Mouse (Mus musculus): Measurements from ENCODE around the gene Hlcs.

DNA sequence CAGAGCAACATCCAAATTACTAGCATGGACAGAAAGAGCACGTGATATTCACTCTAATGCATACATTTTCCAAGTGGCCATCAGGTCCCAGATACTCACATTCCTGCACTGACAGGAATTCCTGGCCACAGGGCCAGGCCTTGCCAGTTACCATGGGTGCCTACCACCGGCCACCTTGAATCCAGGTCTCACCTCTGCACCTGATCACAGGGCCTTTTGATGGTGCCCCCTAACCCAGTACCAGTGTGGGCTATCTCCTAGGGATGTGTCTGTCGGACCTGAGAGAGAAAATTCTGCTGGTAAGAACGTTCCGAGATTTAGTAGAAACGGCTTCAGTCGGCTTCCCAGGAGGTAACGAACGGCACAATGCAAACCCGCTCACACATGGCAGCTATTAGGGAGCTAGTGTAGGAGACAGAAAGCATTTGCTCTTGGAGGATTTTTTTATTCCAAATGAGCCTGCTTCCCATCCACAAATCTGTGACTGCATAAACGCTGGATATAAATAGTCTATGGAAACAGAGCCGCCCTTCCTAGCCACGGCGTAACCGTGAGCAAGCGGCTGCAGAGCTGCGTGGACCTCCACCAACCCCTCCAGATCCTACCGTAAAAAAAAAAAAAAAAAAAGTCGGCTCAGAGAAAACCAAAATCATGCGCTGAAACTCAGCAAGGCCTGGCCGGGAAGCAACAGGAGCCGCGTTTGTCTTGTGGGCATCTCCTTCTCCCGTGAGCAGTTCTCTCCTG lies 59.5 kb downstream of the Hlcs start:
- no peak for TF ChIP-seq CTCF (IDR thresholded peaks at IDR 0.05; ENCODE audit: low read depth)
- TF ChIP-seq EP300 (optimal IDR thresholded peaks at IDR 0.05) = no peak
